Mouse (Mus musculus) lung, embryonic 14.5 days (tissue): ENCODE results near the gene Unc5cl. TPM values are rescaled to one million over a fixed set of nuclear protein-coding genes. Genes with fewer than 3 reads are reported as not detected.
A peak's percentile ranks its signal among the peaks of the same experiment; 100 is the strongest.

Experiments
- ATAC-seq: fragments of 200-750 bp; cut with Nextera tagmentation; 2 replicates; pipeline ENCODE4 v1.8.0; 2017; ENCODE audit warnings: mild to moderate bottlenecking, moderate TSS enrichment, moderate library complexity; ENCODE audit not compliant: insufficient read depth
- DNase-seq: peaks from one replicate; pipeline ENCODE4 v3.0.0-alpha.2; 2015
- H3K27ac ChIP-seq: fragments of 300-500 bp; sonication (generic); 2 replicates; pipeline ENCODE4 v1.5.1; 2014; ENCODE audit warnings: low read depth, mild to moderate bottlenecking, moderate library complexity
- H3K27me3 ChIP-seq: fragments of 300-500 bp; sonication (generic); 2 replicates; pipeline ENCODE4 v1.6.1; 2014; ENCODE audit warnings: low read length, control low read depth; ENCODE audit not compliant: insufficient read depth
- H3K36me3 ChIP-seq: fragments of 300-500 bp; sonication (generic); 2 replicates; pipeline ENCODE4 v1.6.1; 2014; ENCODE audit warnings: control low read depth; ENCODE audit not compliant: insufficient read depth
- H3K4me1 ChIP-seq: fragments of 300-500 bp; sonication (generic); 2 replicates; pipeline ENCODE4 v1.6.1; 2014; ENCODE audit warnings: antibody characterized with exemption, control low read depth; ENCODE audit not compliant: insufficient read depth
- H3K4me2 ChIP-seq: fragments of 300-500 bp; sonication (generic); 2 replicates; pipeline ENCODE4 v1.6.1; 2014; ENCODE audit warnings: mild to moderate bottlenecking
- H3K4me3 ChIP-seq: fragments of 300-500 bp; sonication (generic); 2 replicates; pipeline ENCODE4 v1.5.1; 2014; ENCODE audit warnings: low read depth, low read length
- H3K9ac ChIP-seq: fragments of 300-500 bp; sonication (generic); 2 replicates; pipeline ENCODE4 v1.6.1; 2014
- H3K9me3 ChIP-seq: fragments of 300-500 bp; sonication (generic); 2 replicates; pipeline ENCODE4 v1.6.1; 2016; ENCODE audit warnings: low read depth, low read length, control low read depth
- CTCF ChIP-seq: IDR thresholded peaks from 2 replicates; pipeline ENCODE4 v1.5.1; 2016; ENCODE audit warnings: antibody characterized with exemption, low read depth
- WGBS: fragments of 180-500 bp; shearing (Covaris S2); extraction: QIAGEN DNeasy Blood & Tissue Kit; methylation state at CpG from one replicate; pipeline ENCODE4 v1.1.7; 2014; 5-methylcytosine and 5-hydroxymethylcytosine counted together
- polyA plus RNA-seq: library from polyadenylated mRNA; unstranded; fragments of >200 nt; fragmentation: Nextera tagmentation; extraction: Ambion mirVana; gene quantifications from 2 replicates; pipeline ENCODE4 v1.2.1, GENCODE M21; 2014

The Unc5cl gene
- polyA plus RNA-seq, 1 experiment from 2014 or later = 1.5 TPM

- Histone ChIP-seq H3K9me3 (no peaks in the 10 kb centered on the region), H3K4me2 (no peak overlapping the region), H3K4me3 (no peak overlapping the region), H3K9ac (no peak overlapping the region), H3K27me3 (no peaks in the 10 kb centered on the region), H3K4me1 (0 out of 2 replicates have a peak, but pooled peaks cover 1% of the 10 kb centered on the region), H3K36me3 (no peaks in the 10 kb centered on the region), H3K27ac (no peak overlapping the region)
- 57% methylated on average over 7 of the region's 7 CpGs for WGBS
- ATAC-seq = no peak
- no peak for TF ChIP-seq CTCF
- no peak for DNase-seq
Observed at GRCm38 (mm10) chr17:48442745-48443457, 11.8 kb upstream of the Unc5cl start.

GRCm38 (mm10) chr17:48443542-48444145 is 11.1 kb upstream of the Unc5cl start:
- 79% methylated on average over 16 of the region's 16 CpGs for WGBS
- H3K27ac ChIP-seq = no peak overlapping the region
- ATAC-seq (no peak), DNase-seq (no peak)
- H3K36me3 ChIP-seq = no peaks in the 10 kb centered on the region
- no peaks in the 10 kb centered on the region for H3K4me1 ChIP-seq
- no peak for TF ChIP-seq CTCF
- H3K4me2 ChIP-seq = no peak overlapping the region
- H3K27me3 ChIP-seq = no peaks in the 10 kb centered on the region
- no peaks in the 10 kb centered on the region for H3K9me3 ChIP-seq
- H3K9ac ChIP-seq = no peak overlapping the region
- H3K4me3 ChIP-seq = no peak overlapping the region

- no peak for ATAC-seq
Observed at GRCm38 (mm10) chr17:48447675-48448074, 7.0 kb upstream of the Unc5cl start.

GRCm38 (mm10) chr17:48450666-48451352 is 3.9 kb upstream of the Unc5cl start:
- no peaks in the 10 kb centered on the region for H3K9me3 ChIP-seq

More at GRCm38 (mm10) chr17:48447675-48448074, 7.0 kb upstream of the Unc5cl start:
- H3K9ac ChIP-seq = no peak overlapping the region
- 67% methylated on average over 8 of the region's 8 CpGs for WGBS
- H3K27ac ChIP-seq = no peak overlapping the region
- H3K4me2 ChIP-seq = no peak overlapping the region
- H3K4me1 ChIP-seq = no peaks in the 10 kb centered on the region
- H3K36me3 ChIP-seq = no peaks in the 10 kb centered on the region
- DNase-seq = no peak
- no peak overlapping the region for H3K4me3 ChIP-seq
- no peaks in the 10 kb centered on the region for H3K9me3 ChIP-seq
- no peaks in the 10 kb centered on the region for H3K27me3 ChIP-seq
- no peak for TF ChIP-seq CTCF

GRCm38 (mm10) chr17:48451353-48451675 is 3.4 kb upstream of the Unc5cl start, which contains the start of gene Tspo2:
Tspo2 (minus strand) TSS chr17:48451522.
- Histone ChIP-seq H3K4me3 (no peak within 1 kb of the TSS; the same call in 1 of the 2 replicates), H3K9ac (no peak within 1 kb of the TSS; the same call in 1 of the 2 replicates), H3K4me1 (no peaks in the 10 kb centered on the region), H3K9me3 (no peaks in the 10 kb centered on the region), H3K27ac (peak within 1 kb of the TSS; percentile 24; the same call in 1 of the 2 replicates), H3K27me3 (no peaks in the 10 kb centered on the region), H3K36me3 (no peaks in the 10 kb centered on the region), H3K4me2 (no peak within 1 kb of the TSS; the same call in 1 of the 2 replicates)
- DNase-seq = no peak
- no peak for TF ChIP-seq CTCF
- ATAC-seq = peak; percentile 51
- WGBS = 55% methylated on average over 7 of the region's 7 CpGs

More at GRCm38 (mm10) chr17:48450666-48451352, 3.9 kb upstream of the Unc5cl start:
- Histone ChIP-seq H3K27ac (peak overlapping the region; percentile 24; the same call in 1 of the 2 replicates), H3K4me3 (no peak overlapping the region; the same call in 1 of the 2 replicates), H3K36me3 (no peaks in the 10 kb centered on the region), H3K9ac (no peak overlapping the region; the same call in 1 of the 2 replicates), H3K4me1 (no peaks in the 10 kb centered on the region), H3K27me3 (no peaks in the 10 kb centered on the region), H3K4me2 (no peak overlapping the region)
- ATAC-seq (peak; percentile 47), DNase-seq (no peak)
- WGBS = 81% methylated on average over 13 of the region's 13 CpGs
- no peak for TF ChIP-seq CTCF

- Histone ChIP-seq H3K4me1 (no peaks in the 10 kb centered on the region), H3K36me3 (no peaks in the 10 kb centered on the region), H3K27me3 (no peaks in the 10 kb centered on the region), H3K27ac (no peak overlapping the region; the same call in 1 of the 2 replicates), H3K4me3 (no peak overlapping the region), H3K9me3 (no peaks in the 10 kb centered on the region), H3K4me2 (no peak overlapping the region; the same call in 1 of the 2 replicates), H3K9ac (no peak overlapping the region)
- TF ChIP-seq CTCF = no peak
- DNase-seq (no peak), ATAC-seq (no peak)
- WGBS = 60% methylated on average over 9 of the region's 9 CpGs
Observed at GRCm38 (mm10) chr17:48451753-48452444, 2.8 kb upstream of the Unc5cl start.
